ENCODE assay signal across 27 mouse cellular contexts in the genomic region with DNA sequence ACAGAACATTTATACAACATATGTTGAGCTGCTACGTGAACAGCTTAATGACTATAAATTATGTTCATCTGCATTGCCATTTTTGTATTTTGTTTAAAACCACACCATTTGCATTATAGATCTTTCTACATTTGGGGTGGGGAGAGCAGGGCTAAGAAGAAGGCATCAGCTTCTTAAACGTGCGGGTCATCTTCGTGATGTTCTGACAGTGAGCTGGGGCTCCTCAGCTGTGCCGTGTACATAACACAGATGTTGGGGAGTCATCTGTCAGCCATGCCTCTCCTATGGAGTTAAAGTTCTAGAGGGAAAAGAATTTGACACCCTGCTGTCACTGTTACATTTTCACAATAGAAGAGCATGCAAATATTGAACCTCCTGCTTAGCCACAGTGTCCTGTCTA. TPM values are rescaled to one million over a fixed set of nuclear protein-coding genes. Genes with fewer than 3 reads are reported as not detected.
DNase-seq lines count a peak whose midpoint lies in the region; ATAC-seq and TF ChIP-seq lines count a peak whose summit lies in the region.
"Had no signal": no experiment of that assay in that cellular context is flagged by ENCODE, and none has a peak within 500 bp of the region (broad histone marks: within the 10 kb centered on the region; RNA-seq: fewer than 3 reads in every experiment).

No protein-coding gene starts in this region.

- no peak for DNase-seq in hindbrain, embryonic 11.5 days (ENCODE audit: low spot score)
- DNase-seq in lung, postnatal 14 days: no peak
- no peak for DNase-seq in stomach, postnatal 0 days (ENCODE audit: low spot score)
- DNase-seq: adrenal gland, adult 2 months; adrenal gland, postnatal 36 days; B cell, adult 2 months; cerebellum, adult 18-20 months; cerebellum, postnatal 10 days; gastrocnemius, adult 2 months; gastrocnemius, postnatal 36 days; heart, adult 2 months; heart, postnatal 4 days; kidney, adult 9 months; kidney, postnatal 10 days; liver; right cerebral cortex, postnatal 25 days; thymus, postnatal 4 days had no signal

- H3K9ac ChIP-seq in hindbrain, embryonic 11.5 days (ENCODE audit: low read depth, low read length): no peak overlapping the region
- H3K9ac ChIP-seq in hindbrain, embryonic 16.5 days (ENCODE audit: low read depth, low read length): no peak overlapping the region
- H3K9ac ChIP-seq in lung, embryonic 15.5 days: no peak overlapping the region
- no peak overlapping the region for H3K9ac ChIP-seq in stomach, embryonic 14.5 days (replicated peaks; ENCODE audit: low read depth, low read length)
- H3K9ac ChIP-seq in stomach, postnatal 0 days (ENCODE audit: low read length): no peak overlapping the region
- H3K9ac ChIP-seq in neural tube, embryonic 15.5 days (replicated peaks): no peak overlapping the region
- H3K9ac ChIP-seq: forebrain, embryonic 15.5 days; heart, embryonic 12.5 days; liver, embryonic 14.5 days had no signal

- H3K36me3 ChIP-seq in hindbrain, embryonic 11.5 days (ENCODE audit: control insufficient read depth, insufficient read depth, low read length): no peaks in the 10 kb centered on the region
- no peaks in the 10 kb centered on the region for H3K36me3 ChIP-seq in hindbrain, embryonic 16.5 days (ENCODE audit: control insufficient read depth, insufficient read depth, low read length)
- H3K36me3 ChIP-seq in lung, embryonic 15.5 days: no peaks in the 10 kb centered on the region
- H3K36me3 ChIP-seq in stomach, embryonic 14.5 days (ENCODE audit: control insufficient read depth, insufficient read depth, low read length): no peaks in the 10 kb centered on the region
- H3K36me3 ChIP-seq in stomach, postnatal 0 days (ENCODE audit: control insufficient read depth, insufficient read depth, low read length): no peaks in the 10 kb centered on the region
- H3K36me3 ChIP-seq in neural tube, embryonic 15.5 days: no peaks in the 10 kb centered on the region
- H3K36me3 ChIP-seq: forebrain, embryonic 15.5 days; heart, embryonic 12.5 days had no signal

- 43% methylated on average over 5 of the region's 5 CpGs for WGBS in hindbrain, embryonic 11.5 days
- WGBS in hindbrain, embryonic 16.5 days: 33% methylated on average over 5 of the region's 5 CpGs
- WGBS in lung, embryonic 15.5 days: 46% methylated on average over 5 of the region's 5 CpGs
- WGBS in stomach, embryonic 14.5 days: 34% methylated on average over 5 of the region's 5 CpGs
- 45% methylated on average over 5 of the region's 5 CpGs for WGBS in stomach, postnatal 0 days
- 38% methylated on average over 5 of the region's 5 CpGs for WGBS in neural tube, embryonic 15.5 days

- no peaks in the 10 kb centered on the region for H3K9me3 ChIP-seq in hindbrain, embryonic 11.5 days (ENCODE audit: control insufficient read depth, low read length)
- no peaks in the 10 kb centered on the region for H3K9me3 ChIP-seq in hindbrain, embryonic 16.5 days (ENCODE audit: control insufficient read depth, low read length)
- H3K9me3 ChIP-seq in lung, embryonic 15.5 days: no peaks in the 10 kb centered on the region
- H3K9me3 ChIP-seq in stomach, embryonic 14.5 days (ENCODE audit: control insufficient read depth, low read depth, low read length): no peaks in the 10 kb centered on the region
- no peaks in the 10 kb centered on the region for H3K9me3 ChIP-seq in stomach, postnatal 0 days (ENCODE audit: control insufficient read depth, low read length)
- H3K9me3 ChIP-seq in neural tube, embryonic 15.5 days (replicated peaks): no peaks in the 10 kb centered on the region
- H3K9me3 ChIP-seq: forebrain, embryonic 15.5 days; heart, embryonic 12.5 days had no signal

- H3K27me3 ChIP-seq in hindbrain, embryonic 11.5 days (ENCODE audit: control insufficient read depth, insufficient read depth, low read length): no peaks in the 10 kb centered on the region
- no peaks in the 10 kb centered on the region for H3K27me3 ChIP-seq in hindbrain, embryonic 16.5 days (replicated peaks; ENCODE audit: control insufficient read depth, insufficient read depth, low read length)
- H3K27me3 ChIP-seq in lung, embryonic 15.5 days: no peaks in the 10 kb centered on the region
- no peaks in the 10 kb centered on the region for H3K27me3 ChIP-seq in stomach, embryonic 14.5 days (ENCODE audit: control insufficient read depth, insufficient read depth, low read length)
- no peaks in the 10 kb centered on the region for H3K27me3 ChIP-seq in stomach, postnatal 0 days (ENCODE audit: control insufficient read depth, insufficient read depth, low read length)
- no peaks in the 10 kb centered on the region for H3K27me3 ChIP-seq in neural tube, embryonic 15.5 days (replicated peaks)
- H3K27me3 ChIP-seq: forebrain, embryonic 15.5 days; heart, embryonic 12.5 days had no signal

- H3K4me2 ChIP-seq in hindbrain, embryonic 11.5 days (replicated peaks; ENCODE audit: low read depth, low read length): no peak overlapping the region
- H3K4me2 ChIP-seq in hindbrain, embryonic 16.5 days (ENCODE audit: low read length): no peak overlapping the region
- no peak overlapping the region for H3K4me2 ChIP-seq in lung, embryonic 15.5 days
- no peak overlapping the region for H3K4me2 ChIP-seq in stomach, embryonic 14.5 days (replicated peaks; ENCODE audit: low read depth, low read length)
- H3K4me2 ChIP-seq in stomach, postnatal 0 days (replicated peaks; ENCODE audit: low read depth): no peak overlapping the region
- H3K4me2 ChIP-seq in neural tube, embryonic 15.5 days: no peak overlapping the region
- H3K4me2 ChIP-seq: forebrain, embryonic 15.5 days; heart, embryonic 12.5 days had no signal

- H3K4me3 ChIP-seq in hindbrain, embryonic 11.5 days (ENCODE audit: low read depth, low read length): no peak overlapping the region
- H3K4me3 ChIP-seq in hindbrain, embryonic 16.5 days (ENCODE audit: low read length): no peak overlapping the region
- H3K4me3 ChIP-seq in lung, embryonic 15.5 days: no peak overlapping the region
- H3K4me3 ChIP-seq in stomach, embryonic 14.5 days (ENCODE audit: low read depth, low read length): no peak overlapping the region
- no peak overlapping the region for H3K4me3 ChIP-seq in stomach, postnatal 0 days (ENCODE audit: low read depth, low read length)
- H3K4me3 ChIP-seq in neural tube, embryonic 15.5 days (replicated peaks): no peak overlapping the region
- H3K4me3 ChIP-seq: forebrain, embryonic 15.5 days; gastrocnemius, adult 2 months; heart, adult 2 months; heart, embryonic 12.5 days had no signal

- H3K4me1 ChIP-seq in hindbrain, embryonic 11.5 days (replicated peaks; ENCODE audit: control insufficient read depth, insufficient read depth, low read length): peaks cover 2% of the 10 kb centered on the region; the same call in 1 of the 2 replicates
- peaks cover 2% of the 10 kb centered on the region; the same call in 1 of the 2 replicates for H3K4me1 ChIP-seq in hindbrain, embryonic 16.5 days (ENCODE audit: control insufficient read depth, insufficient read depth, low read depth, low read length)
- no peaks in the 10 kb centered on the region for H3K4me1 ChIP-seq in lung, embryonic 15.5 days
- H3K4me1 ChIP-seq in stomach, embryonic 14.5 days (ENCODE audit: control insufficient read depth, insufficient read depth, low read length): peaks cover 8% of the 10 kb centered on the region
- H3K4me1 ChIP-seq in stomach, postnatal 0 days (replicated peaks; ENCODE audit: control insufficient read depth, insufficient read depth): no peaks in the 10 kb centered on the region
- H3K4me1 ChIP-seq in neural tube, embryonic 15.5 days: peaks cover 7% of the 10 kb centered on the region; the same call in 1 of the 2 replicates

- TF ChIP-seq EP300 in stomach, postnatal 0 days (optimal IDR thresholded peaks at IDR 0.05): no peak

- peak; percentile 66 for ATAC-seq in hindbrain, embryonic 11.5 days (ENCODE audit: low FRiP score)
- ATAC-seq in hindbrain, embryonic 16.5 days: no peak
- ATAC-seq in lung, embryonic 15.5 days (ENCODE audit: borderline replicate concordance, extremely low read depth, low FRiP score, low TSS enrichment): 0 out of 2 replicates have a peak, but pooled peaks have one; percentile 35
- ATAC-seq in stomach, embryonic 14.5 days (ENCODE audit: insufficient number of reproducible peaks, insufficient read depth, low FRiP score, low read depth): peak; percentile 61; the same call in 1 of the 2 replicates
- ATAC-seq in stomach, postnatal 0 days (ENCODE audit: low FRiP score, low TSS enrichment): no peak
- ATAC-seq in neural tube, embryonic 15.5 days (ENCODE audit: low FRiP score): no peak
- ATAC-seq: activated CD4-positive, CD25-positive, alpha-beta regulatory T cell, adult 4 months; forebrain, embryonic 15.5 days; inflammation-experienced regulatory T-cells, adult 6 months; lung, postnatal 0 days had no signal

- H3K27ac ChIP-seq in hindbrain, embryonic 11.5 days (ENCODE audit: low read depth, low read length): 0 out of 2 replicates have a peak overlapping the region, but pooled peaks have one; percentile 54
- no peak overlapping the region for H3K27ac ChIP-seq in hindbrain, embryonic 16.5 days (ENCODE audit: low read depth, low read length)
- H3K27ac ChIP-seq in lung, embryonic 15.5 days: no peak overlapping the region
- peak overlapping the region; percentile 34; the same call in 1 of the 2 replicates for H3K27ac ChIP-seq in stomach, embryonic 14.5 days (ENCODE audit: low read length)
- no peak overlapping the region for H3K27ac ChIP-seq in stomach, postnatal 0 days (replicated peaks)
- H3K27ac ChIP-seq in neural tube, embryonic 15.5 days (replicated peaks): no peak overlapping the region
- H3K27ac ChIP-seq: forebrain, embryonic 15.5 days; gastrocnemius, adult 2 months; heart, adult 2 months; liver, embryonic 14.5 days had no signal

- no peak for TF ChIP-seq CTCF in stomach, postnatal 0 days (IDR thresholded peaks at IDR 0.05; ENCODE audit: low read depth)

RNA-seq across cellular contexts. Expression of gene BC052040, which starts 19.2 kb away (rescaled TPM):
- polyA plus RNA-seq in hindbrain, embryonic 11.5 days (2014; fragmentation: Nextera tagmentation; extraction: Ambion mirVana): 21.7 and 24.2 TPM in 2 replicates
- polyA plus RNA-seq in hindbrain, embryonic 16.5 days (2015; fragmentation: Nextera tagmentation; extraction: Ambion mirVana): 20.5 and 23.3 TPM in 2 replicates
- 10.3 and 11.5 TPM in 2 replicates for polyA plus RNA-seq in lung, embryonic 15.5 days (2015; fragmentation: Nextera tagmentation; extraction: Ambion mirVana)
- polyA plus RNA-seq in stomach, embryonic 14.5 days (2014; fragmentation: Nextera tagmentation; extraction: Ambion mirVana): 11.3 and 13.5 TPM in 2 replicates
- polyA plus RNA-seq in stomach, postnatal 0 days (2015; fragmentation: Nextera tagmentation; extraction: Ambion mirVana): 3.8 and 4.4 TPM in 2 replicates
- polyA plus RNA-seq in neural tube, embryonic 15.5 days (2015; fragmentation: Nextera tagmentation; extraction: Ambion mirVana): 14.5 and 16.9 TPM in 2 replicates

Comparison
In these comparisons a context has a peak if more than half of its experiments do, and no peak if none do; other contexts are left out.
1. ATAC-seq: peak in hindbrain, embryonic 11.5 days (single experiment), lung, embryonic 15.5 days (single experiment) and stomach, embryonic 14.5 days (single experiment); none in hindbrain, embryonic 16.5 days (single experiment), stomach, postnatal 0 days (single experiment) and neural tube, embryonic 15.5 days (single experiment).
2. H3K27ac ChIP-seq: peak in hindbrain, embryonic 11.5 days (single experiment) and stomach, embryonic 14.5 days (single experiment); none in hindbrain, embryonic 16.5 days (single experiment), lung, embryonic 15.5 days (single experiment), stomach, postnatal 0 days (single experiment) and neural tube, embryonic 15.5 days (single experiment).